Mouse (Mus musculus) brain, embryonic 14.5 days (tissue): ENCODE results near the gene Svs5.

Experiments
- CTCF ChIP-seq: fragments of 200-500 bp; IDR thresholded peaks from 2 replicates; pipeline ENCODE4 v1.5.1; 2012; ENCODE audit warnings: inconsistent platforms, mild to moderate bottlenecking, moderate library complexity, borderline replicate concordance; ENCODE audit not compliant: insufficient read depth, insufficient read length; ENCODE audit errors: extremely low read depth
- POLR2A ChIP-seq: fragments of 200-500 bp; IDR thresholded peaks from 2 replicates; pipeline ENCODE4 v1.6.1; 2012; ENCODE audit warnings: mild to moderate bottlenecking, inconsistent platforms, borderline replicate concordance; ENCODE audit not compliant: poor library complexity, insufficient read depth, insufficient read length, severe bottlenecking; ENCODE audit errors: extremely low read depth

DNA sequence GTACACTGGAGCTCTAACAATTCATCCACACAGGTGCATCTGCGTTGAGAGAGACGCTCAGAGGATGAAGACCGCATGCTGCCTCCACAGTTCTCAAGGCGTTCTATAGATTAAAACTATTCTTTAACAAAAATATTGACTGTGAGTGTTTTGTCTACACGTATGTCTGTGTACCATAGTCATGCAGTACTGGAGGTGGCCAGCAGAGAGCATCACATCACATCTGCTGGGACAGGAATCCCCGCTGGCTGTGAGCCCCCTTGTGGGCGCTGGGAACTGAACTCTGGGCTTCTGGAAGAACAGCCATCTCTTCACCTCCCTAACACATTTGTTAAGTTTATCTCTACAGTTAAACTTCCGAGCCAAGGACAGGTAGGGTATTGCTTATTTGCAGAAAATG, 49.2 kb downstream of the Svs5 start:
- TF ChIP-seq POLR2A, result no peak
- TF ChIP-seq CTCF, result no peak; the same call in 1 of the 2 replicates
